8 mouse cellular contexts compared by ENCODE assay signal in the genomic region with DNA sequence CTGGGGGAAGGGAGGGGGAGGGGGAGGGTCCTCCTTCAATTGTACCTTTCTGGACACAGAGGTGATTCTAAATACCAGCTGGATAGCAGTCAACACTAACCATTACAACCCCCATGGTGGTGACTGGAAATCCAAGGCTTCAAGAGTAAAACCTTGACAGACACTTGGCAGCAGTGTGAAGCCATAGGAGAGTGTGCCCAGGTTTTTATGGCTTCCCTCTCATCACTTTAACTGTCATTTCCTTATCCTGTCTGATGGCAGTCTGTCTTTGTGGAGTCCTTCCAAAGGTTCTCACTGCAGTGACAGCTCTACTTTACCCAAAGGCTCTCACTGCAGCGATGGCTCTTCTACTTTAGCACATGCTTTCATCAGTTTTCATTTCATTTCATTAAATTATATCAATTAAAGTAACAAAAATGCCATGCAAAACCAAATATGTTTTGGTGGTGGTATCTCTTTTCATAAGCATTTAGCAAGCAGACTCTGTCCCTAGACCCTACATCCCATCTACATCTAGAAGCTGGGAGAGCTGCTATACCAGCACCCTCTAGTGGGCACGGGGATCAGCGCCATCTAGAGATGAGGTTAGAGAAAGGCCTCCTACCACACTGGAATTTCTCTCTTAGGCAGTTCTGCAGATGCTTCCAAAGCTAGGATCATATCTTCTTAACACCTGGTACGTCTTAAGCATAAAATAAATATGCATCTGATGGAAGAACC. TPM values are rescaled to one million over a fixed set of nuclear protein-coding genes. Genes with fewer than 3 reads are reported as not detected.
DNase-seq lines count a peak whose midpoint lies in the region; ATAC-seq and TF ChIP-seq lines count a peak whose summit lies in the region.

No protein-coding gene starts in this region.

- no peaks in the 10 kb centered on the region for H3K27me3 ChIP-seq in C2C12 (ENCODE audit: control insufficient read depth, insufficient read depth, insufficient read length)
- no peaks in the 10 kb centered on the region for H3K27me3 ChIP-seq in forebrain, embryonic 13.5 days
- H3K27me3 ChIP-seq in stomach, postnatal 0 days (ENCODE audit: control insufficient read depth, insufficient read depth, low read length), result no peaks in the 10 kb centered on the region

- intact Hi-C loops in heart, postnatal 25 days (cut with DNase I), result loop anchor here (5.0 kb wide), 1 partner anchor 227 kb away; no protein-coding TSS in a partner anchor

- no peak overlapping the region for H3K27ac ChIP-seq in forebrain, embryonic 13.5 days
- no peak overlapping the region for H3K27ac ChIP-seq in stomach, postnatal 0 days (replicated peaks)

- H3ac ChIP-seq in C2C12 (ENCODE audit: control insufficient read depth, insufficient read length, low read depth), result no peak overlapping the region

- 34% methylated on average over 4 of the region's 4 CpGs for WGBS in forebrain, embryonic 13.5 days
- 34% methylated on average over 4 of the region's 4 CpGs for WGBS in stomach, postnatal 0 days

- no peak overlapping the region for H3K9ac ChIP-seq in forebrain, embryonic 13.5 days
- H3K9ac ChIP-seq in stomach, postnatal 0 days (ENCODE audit: low read length), result no peak overlapping the region

- ATAC-seq in forebrain, embryonic 13.5 days, result peak; percentile 53; the same call in 1 of the 2 replicates
- no peak for ATAC-seq in stomach, postnatal 0 days (ENCODE audit: low FRiP score, low TSS enrichment)

- no peak for TF ChIP-seq EP300 in stomach, postnatal 0 days (optimal IDR thresholded peaks at IDR 0.05)

- DNase-seq in heart, adult 18-20 months, result peak; percentile 60 to 76
- no peak for DNase-seq in heart, postnatal 25 days (ENCODE audit: low spot score)
- DNase-seq in adrenal gland, postnatal 25 days, result peak; percentile 66
- DNase-seq in kidney, postnatal 4 days, result peak; percentile 76 to 81
- DNase-seq in lung, postnatal 25 days (ENCODE audit: low spot score), result peak; percentile 66
- peak; percentile 64 for DNase-seq in stomach, postnatal 0 days (ENCODE audit: low spot score)

- no peak overlapping the region for H3K4me3 ChIP-seq in C2C12 (ENCODE audit: insufficient read depth, poor library complexity, severe bottlenecking)
- no peak overlapping the region for H3K4me3 ChIP-seq in forebrain, embryonic 13.5 days
- H3K4me3 ChIP-seq in stomach, postnatal 0 days (ENCODE audit: low read depth, low read length), result no peak overlapping the region

- peak; percentile 18 for TF ChIP-seq CTCF in C2C12 (IDR thresholded peaks at IDR 0.05; ENCODE audit: control insufficient read depth, insufficient read depth, insufficient read length)
- TF ChIP-seq CTCF in stomach, postnatal 0 days (IDR thresholded peaks at IDR 0.05; ENCODE audit: low read depth), result peak; percentile 86

- H3K79me3 ChIP-seq in C2C12 (ENCODE audit: low read depth), result no peaks in the 10 kb centered on the region

- no peak overlapping the region for H3K4me2 ChIP-seq in forebrain, embryonic 13.5 days
- no peak overlapping the region for H3K4me2 ChIP-seq in stomach, postnatal 0 days (replicated peaks; ENCODE audit: low read depth)

- no peaks in the 10 kb centered on the region for H3K79me2 ChIP-seq in C2C12 (ENCODE audit: control insufficient read depth, insufficient read depth)

- H3K9me3 ChIP-seq in forebrain, embryonic 13.5 days (replicated peaks), result no peaks in the 10 kb centered on the region
- H3K9me3 ChIP-seq in stomach, postnatal 0 days (ENCODE audit: control insufficient read depth, low read length), result no peaks in the 10 kb centered on the region

- peaks cover 25% of the 10 kb centered on the region for H3K4me1 ChIP-seq in forebrain, embryonic 13.5 days
- no peaks in the 10 kb centered on the region for H3K4me1 ChIP-seq in stomach, postnatal 0 days (replicated peaks; ENCODE audit: control insufficient read depth, insufficient read depth)

- no peaks in the 10 kb centered on the region for H3K36me3 ChIP-seq in C2C12 (ENCODE audit: control insufficient read depth, insufficient read depth)
- peaks cover 9% of the 10 kb centered on the region; the same call in 1 of the 2 replicates for H3K36me3 ChIP-seq in forebrain, embryonic 13.5 days (ENCODE audit: poor library complexity, severe bottlenecking)
- H3K36me3 ChIP-seq in stomach, postnatal 0 days (ENCODE audit: control insufficient read depth, insufficient read depth, low read length), result no peaks in the 10 kb centered on the region; the same call in 1 of the 2 replicates

TF ChIP-seq in C2C12, 6 proteins besides CTCF, POLR2A, EP300 and RAD21:
- TF ChIP-seq MYOD1 (IDR thresholded peaks at IDR 0.05; ENCODE audit: control insufficient read depth, insufficient read length, low read depth), result no peak
- TF ChIP-seq FOSL1 (IDR thresholded peaks at IDR 0.05; ENCODE audit: insufficient read depth, low read length, poor library complexity, severe bottlenecking), result no peak
- TF ChIP-seq MAX (IDR thresholded peaks at IDR 0.05), result no peak
- no peak for TF ChIP-seq MYOG (IDR thresholded peaks at IDR 0.05; ENCODE audit: control insufficient read depth, extremely low read depth, insufficient read length)
- TF ChIP-seq USF1 (IDR thresholded peaks at IDR 0.05; ENCODE audit: low read depth), result no peak
- TF ChIP-seq CEBPB (IDR thresholded peaks at IDR 0.05; ENCODE audit: low read depth), result no peak
TF ChIP-seq in C2C12: peak in this region for 0.

RNA-seq across cellular contexts. Expression of a gene that starts 50.0 kb away (rescaled TPM):
- 100 to 1,000 TPM in 1 of 2 experiments, 10 to 100 TPM in 1; 83.6 to 151 TPM for total RNA-seq in heart, adult 18-20 months (2021)
- total RNA-seq in heart, postnatal 25 days (2021), result 100 to 1,000 TPM; 115 to 118 TPM
- 36.0 TPM for polyA plus RNA-seq in C2C12 (2012; fragmentation: generic; extraction: Trizol)
- total RNA-seq in adrenal gland, postnatal 25 days (2021), result 82.0 and 86.6 TPM in 2 replicates
- 29.5 and 36.5 TPM in 2 replicates for polyA plus RNA-seq in forebrain, embryonic 13.5 days (2015; fragmentation: Nextera tagmentation; extraction: Ambion mirVana)
- polyA plus RNA-seq in stomach, postnatal 0 days (2015; fragmentation: Nextera tagmentation; extraction: Ambion mirVana), result 30.8 and 33.0 TPM in 2 replicates
